Mouse (Mus musculus) embryonic stem cell, embryonic (primary cell): ENCODE data around the gene Unc13b.

ENCODE experiments used
- CTCF ChIA-PET, 4 experiments: fragments of 300-600 bp in 2 of 4; fragments of 350-600 bp in 2 of 4; sonication (Branson Sonifier 250); formaldehyde crosslinking; loops; one replicate each; lab custom pipeline; 2022; ENCODE audit warnings: inconsistent platforms in 2 of 4; lab: Charles Lee
- POLR2A ChIA-PET, 4 experiments: fragments of 300-600 bp in 2 of 4; fragments of 350-600 bp in 2 of 4; sonication (Branson Sonifier 250); formaldehyde crosslinking; loops; one replicate each; lab custom pipeline; 2022; ENCODE audit warnings: antibody characterized with exemption in 4 of 4, inconsistent platforms in 1 of 4; lab: Charles Lee

Unc13b gene

GRCm38 (mm10) chr4:43045285-43045658 lies 13.5 kb upstream of the Unc13b start:
- ChIA-PET POLR2A (interaction anchor here in 2 of 4 experiments (1.1 to 2.5 kb wide), 4 partner anchors 13 to 45 kb away, joined by 3 to 13 read pairs (median 8); partner anchors contain the start of genes Stoml2 (in 2 of the 2), Fancg (in 1 of the 2) and Vcp (in 1 of the 2)), CTCF (interaction anchor here in 2 of 4 experiments (0.5 to 0.6 kb wide), 2 partner anchors 434 to 436 kb away, joined by 4 to 7 read pairs; no protein-coding TSS in a partner anchor)

DNA sequence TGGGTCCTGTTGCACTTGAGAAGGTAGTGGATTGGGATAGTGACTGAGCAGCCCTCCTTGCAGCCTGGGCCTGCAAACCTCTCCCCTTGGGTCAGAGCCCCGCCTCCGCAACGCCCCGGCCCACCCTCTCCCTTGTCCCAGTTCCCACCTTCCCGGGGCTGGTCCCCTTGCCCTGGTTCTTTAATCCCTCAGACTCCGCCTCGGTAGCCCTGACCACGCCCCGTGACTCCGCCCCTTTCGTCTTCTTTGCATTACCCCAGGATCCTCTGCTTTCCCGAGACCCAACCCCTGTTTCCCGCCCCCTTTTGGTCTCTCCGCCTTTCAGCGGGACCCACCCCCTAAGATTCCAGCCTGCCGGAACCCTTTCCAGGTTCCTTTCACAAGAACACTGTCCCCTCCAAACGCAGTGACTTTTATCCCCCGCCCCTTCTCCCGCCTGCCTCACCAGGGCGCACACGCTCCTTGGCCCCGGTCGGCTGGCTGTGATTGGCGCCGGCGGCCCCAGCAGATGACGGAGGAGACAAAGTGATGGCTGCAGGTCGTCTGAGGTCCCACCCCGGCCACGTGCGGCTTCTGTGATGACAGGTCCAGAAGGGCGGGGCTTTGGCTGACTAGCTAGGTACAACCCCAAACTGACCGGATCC lies 13.0 kb upstream of the Unc13b start, which contains the start of gene Fam214b:
Gene Fam214b, minus strand, starts transcription at position 562 of the 644 bp plus-strand sequence.
- CTCF ChIA-PET, result interaction anchor here in 2 of 4 experiments (0.5 to 2.6 kb wide), 14 partner anchors 10 to 482 kb away, joined by 3 to 21 read pairs (median 8); partner anchors contain the start of genes Pigo (in 2 of the 2), Stoml2 (in 1 of the 2), Tpm2 (in 1 of the 2) and Unc13b (in 1 of the 2)
- POLR2A ChIA-PET, result interaction anchor here in 3 of 4 experiments (0.5 to 2.5 kb wide), 12 partner anchors 11 to 1542 kb away, joined by 3 to 10 read pairs (median 4); partner anchors contain the start of genes Stoml2 (in 2 of the 3), Unc13b (in 2 of the 3), Creb3 (in 1 of the 3) and Tln1 (in 1 of the 3)

GRCm38 (mm10) chr4:43046607-43047006 lies 12.1 kb upstream of the Unc13b start:
- ChIA-PET CTCF (interaction anchor here (0.5 to 2.6 kb wide), 39 partner anchors 9 to 1436 kb away, joined by 3 to 21 read pairs (median 4); partner anchors contain the start of genes Pigo (in 2 of the 4), Atp8b5 (in 1 of the 4), Stoml2 (in 1 of the 4) and Tpm2 (in 1 of the 4)), POLR2A (interaction anchor here in 3 of 4 experiments (0.5 to 2.5 kb wide), 27 partner anchors 9 to 1543 kb away, joined by 3 to 11 read pairs (median 4); partner anchors contain the start of genes Stoml2 (in 2 of the 3), Unc13b (in 2 of the 3), Vcp (in 2 of the 3) and Ccdc107 (in 1 of the 3))

- POLR2A ChIA-PET, result interaction anchor here in 3 of 4 experiments (0.7 to 2.5 kb wide), 23 partner anchors 9 to 445 kb away, joined by 3 to 11 read pairs (median 4); partner anchors contain the start of genes Stoml2 (in 2 of the 3), Vcp (in 2 of the 3), Ccdc107 (in 1 of the 3) and Pigo (in 1 of the 3)
- CTCF ChIA-PET, result interaction anchor here (0.5 to 2.6 kb wide), 55 partner anchors 8 to 1436 kb away, joined by 3 to 21 read pairs (median 4); partner anchors contain the start of genes Pigo (in 2 of the 4), Atp8b5 (in 1 of the 4), Car9 (in 1 of the 4) and Ccdc107 (in 1 of the 4)
Observed at GRCm38 (mm10) chr4:43047231-43047630, 11.5 kb upstream of the Unc13b start.

DNA sequence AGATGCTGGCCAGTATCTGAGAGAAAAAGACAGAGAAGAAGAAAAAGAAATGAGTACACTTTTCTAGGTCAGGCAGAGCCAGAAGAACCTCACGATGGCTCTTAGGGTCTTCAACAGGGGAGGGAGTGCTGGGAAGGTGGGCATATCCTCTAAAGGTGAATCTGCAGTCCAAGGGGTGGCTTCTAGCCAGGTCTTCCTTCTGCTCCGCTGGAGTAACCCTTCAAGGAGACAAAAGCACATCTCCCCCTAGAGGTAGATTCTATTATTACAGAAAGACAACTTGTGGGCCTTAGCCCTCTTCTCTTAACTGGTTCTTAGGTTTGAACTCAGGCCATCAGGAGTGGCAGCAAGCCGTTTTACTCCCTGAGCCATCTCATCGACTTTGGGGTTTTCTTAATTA lies 6.1 kb upstream of the Unc13b start:
- POLR2A ChIA-PET, result interaction anchor here in 3 of 4 experiments (0.6 to 1.5 kb wide), 4 partner anchors 8 to 427 kb away, joined by 3 read pairs; no protein-coding TSS in a partner anchor
- CTCF ChIA-PET, result interaction anchor here in 3 of 4 experiments (0.5 to 1.1 kb wide), 10 partner anchors 21 to 426 kb away, joined by 3 to 5 read pairs (median 4); partner anchors contain the start of gene Stoml2 (in 1 of the 3)

GRCm38 (mm10) chr4:43057654-43058053 lies 1.1 kb upstream of the Unc13b start:
- ChIA-PET CTCF (interaction anchor here (0.6 to 3.1 kb wide), 17 partner anchors 10 to 1795 kb away, joined by 3 to 21 read pairs (median 4); partner anchors contain the start of genes Fam214b (in 2 of the 4), Pigo (in 1 of the 4) and Stoml2 (in 1 of the 4)), POLR2A (interaction anchor here in 2 of 4 experiments (0.8 to 2.6 kb wide), 9 partner anchors 10 to 152 kb away, joined by 3 to 9 read pairs (median 4); partner anchors contain the start of genes Fam214b (in 1 of the 2), Fancg (in 1 of the 2) and Pigo (in 1 of the 2))

DNA sequence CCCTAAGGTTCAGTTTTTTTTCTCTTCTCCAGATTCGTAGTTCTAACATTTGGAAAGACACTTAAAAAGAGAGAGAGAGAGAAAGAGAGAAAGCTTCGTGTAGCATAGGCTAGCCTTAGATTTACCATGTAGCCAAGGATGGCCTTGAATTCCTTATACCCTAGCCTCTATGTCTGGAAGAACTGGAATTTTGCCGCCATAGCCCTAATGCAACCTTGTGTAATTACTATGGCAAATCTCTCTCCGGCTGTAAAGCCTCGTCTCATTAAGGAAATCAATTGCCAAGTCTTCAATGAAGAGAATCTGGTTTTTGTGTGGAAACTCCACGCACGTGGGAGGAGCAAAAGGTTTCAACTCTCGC lies 381 bp upstream of the Unc13b start:
- CTCF ChIA-PET, result interaction anchor here in 3 of 4 experiments (0.6 to 2.6 kb wide), 8 partner anchors 11 to 614 kb away, joined by 3 to 18 read pairs (median 5); partner anchors contain the start of genes Arhgef39 (in 1 of the 3), Fam214b (in 1 of the 3) and Stoml2 (in 1 of the 3)
- POLR2A ChIA-PET, result interaction anchor here in 3 of 4 experiments (0.6 to 2.6 kb wide), 20 partner anchors 10 to 1890 kb away, joined by 3 to 9 read pairs (median 4); partner anchors contain the start of genes Fam214b (in 2 of the 3), Fancg (in 1 of the 3), Stoml2 (in 1 of the 3) and Vcp (in 1 of the 3)

DNA sequence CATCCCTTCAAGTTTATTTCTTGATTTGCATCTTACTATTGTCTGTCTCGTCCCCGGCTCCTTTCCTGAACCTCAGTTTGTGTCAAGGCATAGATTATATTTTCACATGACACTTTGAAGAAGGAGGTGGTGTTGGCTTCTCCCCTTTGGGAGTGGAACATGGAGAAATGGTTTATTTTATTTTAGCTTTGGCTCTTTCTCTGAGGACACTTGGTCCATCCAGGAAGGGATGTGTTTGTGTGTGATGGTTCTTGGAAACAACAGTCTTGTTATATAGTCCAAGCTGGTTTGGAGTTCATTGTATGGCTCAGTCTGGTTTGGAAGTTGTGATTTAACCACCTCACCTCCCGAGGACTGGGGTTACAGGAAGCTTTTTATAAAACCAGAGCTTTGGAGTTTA lies 944 bp downstream of the Unc13b start:
- POLR2A ChIA-PET, result interaction anchor here in 3 of 4 experiments (0.7 to 2.6 kb wide), 12 partner anchors 8 to 471 kb away, joined by 3 to 9 read pairs (median 4); partner anchors contain the start of gene Fam214b (in 1 of the 3)
- CTCF ChIA-PET, result interaction anchor here in 2 of 4 experiments (0.7 to 2.6 kb wide), 6 partner anchors 10 to 612 kb away, joined by 3 to 18 read pairs (median 4); partner anchors contain the start of genes Arhgef39 (in 1 of the 2) and Fam214b (in 1 of the 2)

GRCm38 (mm10) chr4:43060286-43060685 lies 1.5 kb downstream of the Unc13b start:
- CTCF ChIA-PET, result interaction anchor here in 3 of 4 experiments (0.5 to 2.6 kb wide), 6 partner anchors 13 to 700 kb away, joined by 3 to 18 read pairs (median 4); partner anchors contain the start of gene Fam214b (in 1 of the 3)
- POLR2A ChIA-PET, result interaction anchor here in 3 of 4 experiments (0.7 to 1.9 kb wide), 7 partner anchors 8 to 1448 kb away, joined by 3 to 7 read pairs (median 3); no protein-coding TSS in a partner anchor

- ChIA-PET POLR2A (interaction anchor here in 1 of 4 experiments (1.2 kb wide), 1 partner anchor 12 kb away, joined by 3 read pairs; no protein-coding TSS in a partner anchor), CTCF (interaction anchor here in 2 of 4 experiments (0.6 to 1.0 kb wide), 5 partner anchors 18 to 378 kb away, joined by 3 to 9 read pairs (median 3); partner anchors contain the start of gene Fam214b (in 1 of the 2))
Observed at GRCm38 (mm10) chr4:43065471-43065870, 6.7 kb downstream of the Unc13b start.

- POLR2A ChIA-PET, result interaction anchor here in 1 of 4 experiments (0.6 to 1.2 kb wide), 3 partner anchors 16 to 216 kb away, joined by 3 to 4 read pairs (median 4); partner anchors contain the start of gene Unc13b
- CTCF ChIA-PET, result interaction anchor here in 2 of 4 experiments (0.6 to 1.0 kb wide), 3 partner anchors 22 to 685 kb away, joined by 3 to 4 read pairs (median 3); no protein-coding TSS in a partner anchor
Observed at GRCm38 (mm10) chr4:43074923-43075322, 16.2 kb downstream of the Unc13b start.

DNA sequence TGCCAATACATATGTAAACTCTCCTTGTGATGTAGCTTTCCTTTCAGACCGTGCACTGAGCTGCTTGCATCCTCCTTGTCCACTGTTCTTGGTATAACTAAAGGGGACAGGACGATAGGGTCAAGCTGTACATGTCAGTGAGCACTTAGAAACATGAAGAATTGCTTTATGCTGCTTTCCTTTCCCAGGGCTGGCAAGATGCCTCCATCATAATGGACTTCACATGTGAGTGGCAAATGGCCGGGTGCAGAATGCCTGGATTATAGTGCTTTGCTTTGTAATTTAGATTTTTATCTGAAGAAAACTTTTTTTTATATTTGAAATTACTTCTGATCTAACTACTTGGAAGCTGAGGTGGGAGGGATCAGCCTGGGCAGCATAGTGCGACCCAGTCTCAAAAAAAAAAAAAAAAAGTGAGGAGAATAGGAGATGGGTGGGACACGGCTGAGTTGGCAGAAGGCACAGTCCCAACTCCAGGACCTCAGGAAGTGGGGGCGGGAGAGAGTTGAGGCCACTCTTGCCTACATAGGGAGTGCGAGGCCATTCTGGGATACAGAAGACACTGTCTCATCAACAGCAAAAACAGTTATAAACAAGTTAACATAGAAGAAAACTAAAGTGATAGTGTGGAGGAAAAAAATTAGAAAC lies 19.4 kb downstream of the Unc13b start:
- POLR2A ChIA-PET, result no interaction called here

DNA sequence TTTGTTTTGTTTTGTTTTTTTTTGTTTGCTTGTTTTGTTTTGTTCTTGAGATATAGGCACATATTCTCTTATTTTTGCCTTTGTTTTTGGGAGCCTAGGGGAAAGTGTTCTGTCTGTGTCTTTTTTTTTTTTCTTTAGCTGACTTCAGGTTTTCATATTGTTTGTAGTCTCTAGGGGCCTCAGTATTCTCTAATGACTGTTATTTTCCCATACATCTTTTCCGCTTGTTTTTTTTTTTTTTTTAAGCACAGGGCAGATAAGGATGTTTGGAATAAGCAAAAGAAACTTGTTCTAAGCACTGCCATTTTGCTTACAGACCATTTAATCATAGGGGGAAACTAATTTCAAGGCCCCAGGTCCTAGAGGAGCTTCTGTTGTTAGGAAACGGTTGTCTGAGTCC lies 23.7 kb downstream of the Unc13b start:
- ChIA-PET CTCF (interaction anchor here in 2 of 4 experiments (0.5 to 1.0 kb wide), 3 partner anchors 8 to 175 kb away, joined by 3 to 5 read pairs (median 4); no protein-coding TSS in a partner anchor), POLR2A (interaction anchor here in 1 of 4 experiments (0.7 kb wide), 2 partner anchors 93 to 163 kb away, joined by 3 read pairs; no protein-coding TSS in a partner anchor)

More for the DNA sequence above, 19.4 kb downstream of the Unc13b start:
- CTCF ChIA-PET, result interaction anchor here in 1 of 4 experiments (0.7 kb wide), 1 partner anchor 401 kb away, joined by 7 read pairs; no protein-coding TSS in a partner anchor

GRCm38 (mm10) chr4:43089950-43090349 lies 31.2 kb downstream of the Unc13b start:
- CTCF ChIA-PET, result interaction anchor here in 2 of 4 experiments (0.6 to 0.9 kb wide), 3 partner anchors 144 to 812 kb away, joined by 3 read pairs; no protein-coding TSS in a partner anchor
- POLR2A ChIA-PET, result interaction anchor here in 1 of 4 experiments (0.6 kb wide), 1 partner anchor 12 kb away, joined by 3 read pairs; no protein-coding TSS in a partner anchor

DNA sequence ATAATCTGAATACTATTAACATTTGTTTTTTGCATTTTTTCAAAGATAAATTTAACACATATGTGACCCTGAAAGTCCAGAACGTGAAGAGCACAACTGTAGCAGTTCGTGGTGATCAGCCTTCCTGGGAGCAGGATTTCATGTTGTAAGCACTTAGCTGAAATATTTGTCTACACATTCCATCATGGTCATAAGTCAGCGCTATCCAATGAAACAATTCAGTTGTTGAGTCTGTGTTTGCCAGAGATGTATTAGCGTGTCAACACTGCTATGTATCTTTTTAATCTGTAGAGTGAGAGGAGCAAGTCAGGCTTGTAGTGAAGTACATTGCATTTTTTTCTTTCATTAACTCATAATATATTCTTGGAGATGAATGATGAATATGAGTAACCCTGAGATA lies 32.4 kb downstream of the Unc13b start:
- CTCF ChIA-PET, result interaction anchor here in 1 of 4 experiments (0.6 kb wide), 1 partner anchor 70 kb away, joined by 3 read pairs; no protein-coding TSS in a partner anchor
- POLR2A ChIA-PET, result interaction anchor here in 1 of 4 experiments (0.6 kb wide), 1 partner anchor 25 kb away, joined by 3 read pairs; no protein-coding TSS in a partner anchor

DNA sequence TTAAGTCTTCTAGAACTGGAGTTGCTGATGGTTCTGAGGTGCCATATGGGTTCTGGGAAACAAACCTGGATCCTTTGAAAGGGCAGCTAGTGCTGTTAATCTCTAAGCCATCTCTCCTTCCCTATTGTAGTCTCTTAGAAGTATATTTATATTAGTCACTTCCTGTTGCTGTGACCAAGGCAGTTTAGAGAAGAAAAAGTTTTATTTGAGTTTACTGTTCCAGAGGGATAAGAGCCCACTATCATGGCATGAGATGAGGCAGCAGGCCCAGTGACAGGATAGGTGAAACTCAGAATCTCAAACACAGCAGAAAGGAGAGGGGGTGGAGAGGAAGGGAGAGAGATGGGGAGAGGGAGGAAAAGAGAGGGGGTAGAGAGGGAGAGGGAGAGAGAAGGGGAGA lies 54.7 kb downstream of the Unc13b start:
- ChIA-PET CTCF (interaction anchor here in 3 of 4 experiments (0.5 to 1.3 kb wide), 5 partner anchors 46 to 632 kb away, joined by 3 to 5 read pairs (median 3); no protein-coding TSS in a partner anchor), POLR2A (interaction anchor here in 1 of 4 experiments (0.9 kb wide), 1 partner anchor 55 kb away, joined by 3 read pairs; the partner anchor contains the start of gene Unc13b)
